Mouse (Mus musculus): ENCODE measurements around the gene Ccdc158. TPM values are rescaled to one million over a fixed set of nuclear protein-coding genes. Genes with fewer than 3 reads are reported as not detected.
A peak's percentile ranks its signal among the peaks of the same experiment; 100 is the strongest.

Ccdc158 gene
- polyA plus RNA-seq, 1 experiment = 0.37 TPM

DNA sequence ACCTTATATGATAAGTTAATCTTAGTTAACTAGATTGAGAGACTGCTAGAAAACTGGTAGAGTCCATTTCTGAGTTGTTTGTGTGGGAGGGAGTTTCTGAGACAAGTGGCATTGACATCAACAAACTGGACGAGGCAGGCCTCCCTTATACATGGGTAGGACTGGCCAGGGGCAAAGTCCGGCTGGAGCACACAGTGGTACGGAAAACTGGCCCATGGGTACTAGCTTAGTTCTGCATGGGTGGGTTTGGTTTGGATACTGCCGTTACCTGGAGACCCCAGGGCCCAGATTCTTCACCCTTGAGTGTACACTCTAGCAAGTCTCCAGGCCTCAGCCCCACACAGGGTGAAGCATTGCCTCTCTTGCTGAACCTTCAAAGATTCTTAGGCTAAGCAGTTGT, 62.3 kb downstream of the Ccdc158 start:
- no peaks in the 10 kb centered on the region for H3K4me1 ChIP-seq (ENCODE audit: control insufficient read depth, insufficient read depth, low read length)
- TF ChIP-seq POLR2A (IDR thresholded peaks at IDR 0.05; ENCODE audit: borderline replicate concordance, extremely low read depth, low read depth, low read length) = no peak
- TF ChIP-seq CTCF (IDR thresholded peaks at IDR 0.05; ENCODE audit: insufficient read depth, low read length) = no peak
- no peak overlapping the region for H3K4me3 ChIP-seq (replicated peaks; ENCODE audit: extremely low read depth, low read depth, low read length)
- 90% methylated on average over 4 of the region's 4 CpGs for WGBS
- DNase-seq = no peak

DNA sequence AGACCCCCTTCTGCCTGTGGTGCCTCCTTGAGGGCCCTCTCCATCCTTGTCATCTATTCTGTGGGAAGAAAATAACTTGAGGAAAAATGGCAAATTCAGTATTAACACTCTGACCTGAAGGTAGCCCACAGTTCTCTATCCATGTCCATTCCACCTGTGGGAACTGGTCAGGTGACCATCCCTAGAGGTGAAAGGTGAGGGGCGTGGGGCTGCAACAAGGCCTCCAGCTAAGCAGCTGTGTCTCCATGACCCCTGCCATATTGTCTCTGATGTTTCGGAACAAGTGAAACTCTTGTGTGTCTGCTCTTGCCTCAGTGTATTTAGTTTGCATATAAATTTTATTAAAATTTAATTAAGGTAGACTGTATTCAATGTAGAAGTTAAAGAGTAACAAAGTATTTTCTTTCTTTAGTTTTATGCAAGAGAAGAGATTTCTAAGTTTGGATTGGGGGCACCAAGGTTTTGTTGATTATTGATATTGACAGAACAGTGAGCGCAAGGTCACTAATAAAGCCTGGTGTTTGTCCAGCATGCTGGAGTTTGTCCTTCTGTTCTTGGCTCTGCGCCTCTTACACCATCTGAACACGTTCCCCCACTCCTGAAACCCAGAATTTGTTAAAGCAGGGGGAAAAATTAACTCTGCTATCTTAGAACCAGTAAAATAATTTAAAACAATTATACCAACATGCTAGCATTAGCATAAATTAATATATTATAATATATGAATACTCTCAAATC, 67.4 kb downstream of the Ccdc158 start:
- WGBS = 85% methylated on average over 5 of the region's 5 CpGs
- no peak for DNase-seq

DNA sequence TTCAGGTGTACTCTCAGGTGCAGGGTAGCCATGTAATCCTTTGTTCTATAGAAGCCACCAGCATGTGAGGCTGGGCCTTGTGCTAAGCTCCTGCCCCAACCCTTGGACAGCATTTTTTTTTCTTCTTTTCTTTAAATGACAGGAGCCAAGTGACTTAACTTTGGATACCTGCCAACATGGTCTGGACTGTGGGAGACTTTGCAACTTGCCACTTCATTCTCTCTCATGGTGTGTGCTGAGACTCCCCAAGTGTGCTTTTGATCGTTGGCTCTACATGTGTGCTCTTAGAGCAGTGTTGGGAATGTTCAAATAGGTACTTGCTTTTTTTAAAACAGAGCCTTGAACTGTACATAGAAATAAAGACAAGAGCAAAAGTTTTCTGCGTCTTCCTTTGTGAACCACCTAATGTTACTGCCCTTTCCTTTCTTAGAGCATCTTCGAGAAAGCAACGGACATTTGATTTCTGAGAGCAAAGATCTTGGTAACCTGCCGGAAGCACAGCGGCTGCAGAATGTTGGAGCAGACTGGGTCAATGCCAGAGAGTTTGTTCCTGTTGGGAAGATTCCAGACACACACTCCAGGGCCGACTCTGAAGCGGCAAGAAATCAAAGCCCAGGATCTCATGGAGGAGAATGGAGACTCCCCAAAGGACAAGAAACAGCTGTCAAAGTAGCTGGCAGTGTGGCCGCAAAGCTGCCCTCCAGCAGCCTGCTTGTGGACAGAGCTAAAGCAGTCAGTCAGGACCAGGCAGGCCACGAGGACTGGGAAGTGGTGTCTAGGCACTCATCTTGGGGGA, 70.4 kb downstream of the Ccdc158 start:
- H3K4me1 ChIP-seq (ENCODE audit: control insufficient read depth, insufficient read depth, low read length) = peaks cover 4% of the 10 kb centered on the region
- WGBS = 33% methylated on average over 10 of the region's 10 CpGs
- H3K4me3 ChIP-seq (replicated peaks; ENCODE audit: extremely low read depth, low read depth, low read length) = peak overlapping the region; percentile 10
- TF ChIP-seq POLR2A (IDR thresholded peaks at IDR 0.05; ENCODE audit: borderline replicate concordance, extremely low read depth, low read depth, low read length) = no peak
- no peak for TF ChIP-seq CTCF (IDR thresholded peaks at IDR 0.05; ENCODE audit: insufficient read depth, low read length)
- peak; percentile 41 for DNase-seq

More for the DNA sequence above, 67.4 kb downstream of the Ccdc158 start:
- no peak overlapping the region for H3K4me3 ChIP-seq (replicated peaks; ENCODE audit: extremely low read depth, low read depth, low read length)
- no peak for TF ChIP-seq POLR2A (IDR thresholded peaks at IDR 0.05; ENCODE audit: borderline replicate concordance, extremely low read depth, low read depth, low read length)
- no peak for TF ChIP-seq CTCF (IDR thresholded peaks at IDR 0.05; ENCODE audit: insufficient read depth, low read length)
- peaks cover 4% of the 10 kb centered on the region for H3K4me1 ChIP-seq (ENCODE audit: control insufficient read depth, insufficient read depth, low read length)

DNA sequence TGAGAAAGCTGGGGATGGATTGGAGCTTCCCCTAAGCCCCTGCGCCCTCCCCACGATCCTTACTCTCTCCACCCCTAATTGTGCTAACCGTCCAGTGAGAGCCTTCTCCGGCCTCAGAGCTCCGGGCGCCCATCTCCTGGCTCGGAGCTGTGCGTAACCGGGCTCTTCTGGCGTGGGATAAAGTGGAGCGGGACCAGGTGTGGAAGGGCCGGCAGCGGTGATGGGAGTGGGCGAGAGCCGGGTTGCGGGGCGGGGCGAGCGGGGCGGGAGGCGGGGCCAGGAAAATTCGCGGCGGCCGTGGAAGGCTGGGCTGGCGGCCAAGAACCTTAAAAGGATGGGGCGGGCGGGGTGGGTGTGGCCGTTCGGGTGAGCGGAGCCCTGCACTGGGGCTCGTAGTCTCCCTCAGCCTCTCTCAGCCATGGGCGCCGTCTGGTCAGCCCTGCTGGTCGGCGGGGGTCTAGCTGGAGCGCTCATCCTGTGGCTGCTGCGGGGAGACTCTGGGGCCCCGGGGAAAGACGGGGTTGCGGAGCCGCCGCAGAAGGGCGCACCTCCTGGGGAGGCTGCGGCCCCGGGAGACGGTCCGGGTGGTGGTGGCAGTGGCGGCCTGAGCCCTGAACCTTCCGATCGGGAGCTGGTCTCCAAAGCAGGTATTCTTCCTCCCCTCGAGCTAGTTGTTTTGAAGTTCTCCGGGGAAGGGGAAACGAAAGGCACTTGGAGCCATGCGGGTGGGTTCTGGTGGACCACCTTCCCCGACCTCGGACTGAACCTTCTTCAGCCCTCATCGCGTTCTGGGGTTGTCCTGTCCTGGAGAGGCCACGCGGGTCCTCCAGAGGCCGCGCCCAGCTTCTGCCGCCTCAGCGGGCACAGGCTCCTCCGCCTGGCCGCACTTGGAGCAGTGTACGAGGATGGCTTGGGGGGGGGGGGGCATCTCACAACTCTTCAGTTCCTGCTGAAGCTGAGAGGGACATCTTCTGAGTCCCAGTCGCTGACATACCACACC, 72.1 kb downstream of the Ccdc158 start, which contains the start of gene Stbd1:
Gene Stbd1 (plus strand): TSS at position 351 of the 1,000 bp plus-strand sequence.
- 1% methylated on average over 64 of the region's 69 CpGs for WGBS
- Histone ChIP-seq H3K4me3 (replicated peaks; ENCODE audit: extremely low read depth, low read depth, low read length) (peak within 1 kb of the TSS; percentile 62), H3K4me1 (ENCODE audit: control insufficient read depth, insufficient read depth, low read length) (peaks cover 4% of the 10 kb centered on the region)
- peak; percentile 66 for DNase-seq
- TF ChIP-seq CTCF (IDR thresholded peaks at IDR 0.05; ENCODE audit: insufficient read depth, low read length) (no peak), POLR2A (IDR thresholded peaks at IDR 0.05; ENCODE audit: borderline replicate concordance, extremely low read depth, low read depth, low read length) (peak; percentile 32; the same call in 1 of the 2 replicates)

GRCm38 (mm10) chr5:92599030-92599429, 76.0 kb downstream of the Ccdc158 start:
- Histone ChIP-seq H3K4me1 (ENCODE audit: control insufficient read depth, insufficient read depth, low read length) (no peaks in the 10 kb centered on the region), H3K4me3 (replicated peaks; ENCODE audit: extremely low read depth, low read depth, low read length) (no peak overlapping the region)
- DNase-seq = no peak
- no peak for TF ChIP-seq POLR2A (IDR thresholded peaks at IDR 0.05; ENCODE audit: borderline replicate concordance, extremely low read depth, low read depth, low read length)
- no peak for TF ChIP-seq CTCF (IDR thresholded peaks at IDR 0.05; ENCODE audit: insufficient read depth, low read length)
- 67% methylated on average over 10 of the region's 10 CpGs for WGBS

DNA sequence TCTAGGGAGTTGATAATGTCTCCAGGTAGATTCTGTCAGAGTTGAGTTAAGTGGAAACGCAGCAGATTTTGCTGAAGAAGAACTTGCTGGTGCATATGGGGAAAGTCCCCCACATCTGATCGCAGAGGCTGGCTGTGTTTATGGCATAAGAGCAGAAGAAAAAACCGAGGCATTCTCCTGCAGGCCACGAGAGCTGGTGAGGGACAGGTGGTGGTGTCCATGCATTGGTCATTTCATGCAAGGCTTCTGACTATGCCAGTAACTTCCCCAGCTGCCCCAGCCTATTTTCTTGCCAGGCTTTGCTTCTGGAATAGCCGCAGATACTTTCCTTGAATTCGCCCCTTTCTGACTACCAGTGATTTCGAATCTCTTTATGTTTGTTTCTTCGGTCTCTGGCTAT, 78.2 kb downstream of the Ccdc158 start:
- H3K4me1 ChIP-seq (ENCODE audit: control insufficient read depth, insufficient read depth, low read length) = no peaks in the 10 kb centered on the region
- WGBS = 89% methylated on average over 8 of the region's 8 CpGs
- H3K4me3 ChIP-seq (replicated peaks; ENCODE audit: extremely low read depth, low read depth, low read length) = no peak overlapping the region
- DNase-seq = no peak
- no peak for TF ChIP-seq CTCF (IDR thresholded peaks at IDR 0.05; ENCODE audit: insufficient read depth, low read length)
- TF ChIP-seq POLR2A (IDR thresholded peaks at IDR 0.05; ENCODE audit: borderline replicate concordance, extremely low read depth, low read depth, low read length) = no peak

DNA sequence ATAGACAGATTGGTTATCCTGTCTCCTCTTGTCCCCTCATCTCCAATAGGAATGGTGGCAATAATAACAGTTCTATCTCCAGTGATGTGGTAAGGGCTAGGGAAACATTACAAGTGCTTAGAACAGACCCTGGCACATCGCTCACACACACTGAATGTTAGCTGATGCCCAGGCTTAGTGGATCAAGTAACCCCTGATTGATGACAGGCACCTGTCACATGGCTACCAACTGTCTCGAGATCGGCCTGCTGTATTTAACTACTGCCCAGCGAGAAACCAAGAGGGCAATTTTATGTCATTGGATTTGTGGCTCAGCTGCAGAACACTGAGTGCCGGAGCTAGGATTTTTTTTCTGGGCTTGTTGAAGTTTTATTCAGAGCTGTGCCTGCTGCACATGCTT, 80.0 kb downstream of the Ccdc158 start:
- 86% methylated on average over 5 of the region's 5 CpGs for WGBS
- TF ChIP-seq CTCF (IDR thresholded peaks at IDR 0.05; ENCODE audit: insufficient read depth, low read length) (no peak), POLR2A (IDR thresholded peaks at IDR 0.05; ENCODE audit: borderline replicate concordance, extremely low read depth, low read depth, low read length) (no peak)
- DNase-seq = no peak
- Histone ChIP-seq H3K4me3 (replicated peaks; ENCODE audit: extremely low read depth, low read depth, low read length) (no peak overlapping the region), H3K4me1 (ENCODE audit: control insufficient read depth, insufficient read depth, low read length) (no peaks in the 10 kb centered on the region)

- Histone ChIP-seq H3K4me3 (replicated peaks; ENCODE audit: extremely low read depth, low read depth, low read length) (no peak overlapping the region), H3K4me1 (ENCODE audit: control insufficient read depth, insufficient read depth, low read length) (no peaks in the 10 kb centered on the region)
- 46% methylated on average over 10 of the region's 10 CpGs for WGBS
- no peak for DNase-seq
- no peak for TF ChIP-seq CTCF (IDR thresholded peaks at IDR 0.05; ENCODE audit: insufficient read depth, low read length)
- TF ChIP-seq POLR2A (IDR thresholded peaks at IDR 0.05; ENCODE audit: borderline replicate concordance, extremely low read depth, low read depth, low read length) = no peak
Observed at GRCm38 (mm10) chr5:92585932-92586331, 89.1 kb downstream of the Ccdc158 start.

- 56% methylated on average over 14 of the region's 14 CpGs for WGBS
- H3K4me1 ChIP-seq (ENCODE audit: control insufficient read depth, insufficient read depth, low read length) = no peaks in the 10 kb centered on the region
- TF ChIP-seq POLR2A (IDR thresholded peaks at IDR 0.05; ENCODE audit: borderline replicate concordance, extremely low read depth, low read depth, low read length) (no peak), CTCF (IDR thresholded peaks at IDR 0.05; ENCODE audit: insufficient read depth, low read length) (no peak)
- DNase-seq = no peak
- H3K4me3 ChIP-seq (replicated peaks; ENCODE audit: extremely low read depth, low read depth, low read length) = no peak overlapping the region
Observed at GRCm38 (mm10) chr5:92579559-92579958, 95.5 kb downstream of the Ccdc158 start.
